Mouse (Mus musculus) stomach, postnatal 0 days (tissue): ENCODE data around the gene Rtn1.

ENCODE experiments used
- CTCF ChIP-seq: IDR thresholded peaks from 2 replicates; pipeline ENCODE4 v1.5.1; 2016; ENCODE audit warnings: antibody characterized with exemption, low read depth, mild to moderate bottlenecking, moderate library complexity
- EP300 ChIP-seq: optimal IDR thresholded peaks from 2 replicates; pipeline ENCODE3; 2016; ENCODE audit warnings: antibody characterized with exemption

DNA sequence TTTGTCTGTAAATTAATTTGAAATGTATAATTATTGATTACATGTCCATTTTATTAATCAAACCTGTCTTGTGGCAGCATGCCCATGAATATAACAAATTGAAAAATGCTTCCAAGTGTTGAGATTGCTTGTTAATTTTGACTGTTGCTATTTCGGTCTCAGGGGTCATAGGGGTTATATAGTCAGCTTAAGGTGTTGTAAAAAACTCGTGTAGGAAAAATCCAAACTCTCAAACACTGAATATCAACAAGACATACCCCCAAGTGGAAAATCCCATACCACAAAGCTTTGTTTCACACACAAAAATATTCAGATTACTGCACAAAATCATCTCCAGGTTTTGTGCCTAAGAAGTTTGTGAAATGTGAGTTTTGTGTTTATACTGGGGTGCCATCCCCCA lies 18.5 kb downstream of the Rtn1 start:
- no peak for TF ChIP-seq CTCF
- no peak for TF ChIP-seq EP300
